Mouse (Mus musculus) myocyte (in vitro differentiated cells): ENCODE data around the gene 1700042G07Rik. TPM values are rescaled to one million over a fixed set of nuclear protein-coding genes. Genes with fewer than 3 reads are reported as not detected.
"Not testable (repeated sequence)": the region's sequence is repeated elsewhere in the genome, so short reads cannot be mapped to it uniquely, and the experiment has no call there.

Source experiments
- H3K27me3 ChIP-seq: one replicate; pipeline ENCODE4 v1.6.1; 2011; ENCODE audit not compliant: control insufficient read depth, insufficient read depth, insufficient read length
- H3K36me3 ChIP-seq: one replicate; pipeline ENCODE4 v1.6.1; 2011; ENCODE audit not compliant: control insufficient read depth, insufficient read depth
- H3K4me2 ChIP-seq: one replicate; pipeline ENCODE4 v1.6.1; 2011; ENCODE audit warnings: low read depth, control low read depth
- H3K4me3 ChIP-seq: one replicate; pipeline ENCODE4 v1.5.1; 2011; ENCODE audit warnings: mild to moderate bottlenecking, control low read depth, moderate library complexity
- H3K79me2 ChIP-seq: one replicate; pipeline ENCODE4 v1.6.1; 2011; ENCODE audit not compliant: control insufficient read depth, insufficient read depth
- H3ac ChIP-seq: one replicate; pipeline ENCODE4 v1.6.1; 2011; ENCODE audit not compliant: control insufficient read depth, insufficient read length
- CEBPB ChIP-seq: IDR thresholded peaks from 2 replicates; pipeline ENCODE4 v1.6.1; 2011; ENCODE audit warnings: mild to moderate bottlenecking, moderate library complexity; ENCODE audit not compliant: poor library complexity, insufficient read depth, severe bottlenecking
- E2F4 ChIP-seq: IDR thresholded peaks from one replicate; pipeline ENCODE4 v1.6.1; 2011; ENCODE audit warnings: mild to moderate bottlenecking, control low read depth, moderate library complexity; ENCODE audit not compliant: insufficient read depth
- MAX ChIP-seq: IDR thresholded peaks from one replicate; pipeline ENCODE4 v1.6.1; 2011; ENCODE audit warnings: low read depth, mild to moderate bottlenecking, control low read depth
- MYOD1 ChIP-seq, 3 experiments: IDR thresholded peaks; one replicate each; pipeline ENCODE4 v1.6.1; 2011; ENCODE audit warnings: control low read depth in 2 of 3, low read depth in 2 of 3, mild to moderate bottlenecking in 2 of 3, moderate library complexity in 1 of 3; ENCODE audit not compliant: insufficient read length in 2 of 3, control insufficient read depth in 1 of 3
- MYOG ChIP-seq, 3 experiments: IDR thresholded peaks; one replicate each; pipeline ENCODE4 v1.6.1; 2011; ENCODE audit warnings: control low read depth in 2 of 3, low read depth in 2 of 3, mild to moderate bottlenecking in 2 of 3; ENCODE audit not compliant: insufficient read length in 2 of 3, control insufficient read depth in 1 of 3, insufficient read depth in 1 of 3
- POLR2A ChIP-seq: IDR thresholded peaks from one replicate; pipeline ENCODE4 v1.6.1; 2011; ENCODE audit warnings: low read depth, mild to moderate bottlenecking, control low read depth, moderate library complexity; ENCODE audit not compliant: insufficient read length
- POLR2AphosphoS2 ChIP-seq: IDR thresholded peaks from one replicate; pipeline ENCODE4 v1.6.1; 2011; ENCODE audit warnings: low read depth, control low read depth; ENCODE audit not compliant: insufficient read length
- REST ChIP-seq: IDR thresholded peaks from one replicate; pipeline ENCODE4 v1.6.1; 2011; ENCODE audit warnings: mild to moderate bottlenecking, control low read depth, moderate library complexity; ENCODE audit not compliant: insufficient read depth, insufficient read length
- SRF ChIP-seq: IDR thresholded peaks from one replicate; pipeline ENCODE4 v1.6.1; 2011; ENCODE audit warnings: low read depth; ENCODE audit not compliant: control insufficient read depth, insufficient read length
- TCF12 ChIP-seq: IDR thresholded peaks from one replicate; pipeline ENCODE4 v1.6.1; 2011; ENCODE audit warnings: mild to moderate bottlenecking, control low read depth; ENCODE audit not compliant: poor library complexity, insufficient read depth, severe bottlenecking
- TCF3 ChIP-seq: IDR thresholded peaks from one replicate; pipeline ENCODE4 v1.6.1; 2011; ENCODE audit warnings: low read depth, control low read depth; ENCODE audit not compliant: insufficient read length
- USF1 ChIP-seq: IDR thresholded peaks from one replicate; pipeline ENCODE4 v1.6.1; 2011; ENCODE audit warnings: low read depth, mild to moderate bottlenecking, control low read depth, moderate library complexity
- polyA plus RNA-seq: library from polyadenylated mRNA; unstranded; fragments of >200 nt; fragmentation: generic; extraction: Trizol; gene quantifications from one replicate; pipeline ENCODE4 v1.2.1, GENCODE M21; 2012; ENCODE audit warnings: missing spikeins

Gene 1700042G07Rik
- polyA plus RNA-seq, 1 experiment, result not detected

DNA sequence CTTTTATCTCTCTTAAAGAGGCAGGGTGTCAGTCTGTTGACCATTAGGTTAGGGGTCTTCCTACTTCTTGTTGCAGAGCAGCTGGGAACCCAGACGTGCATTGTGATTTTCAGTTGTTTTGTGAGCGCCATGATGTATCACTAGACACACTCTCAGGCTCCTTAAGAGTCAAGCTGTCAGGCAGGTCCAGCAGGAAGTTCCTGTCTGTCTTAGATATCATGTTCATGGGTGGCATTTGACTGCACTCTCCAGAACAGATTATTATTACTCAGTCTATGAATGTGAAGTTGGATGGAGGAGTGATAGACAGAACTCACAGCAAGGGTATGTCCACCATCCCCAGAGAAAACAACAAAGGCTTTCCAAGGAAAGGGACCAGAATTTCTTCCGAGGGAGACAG lies 31.2 kb downstream of the 1700042G07Rik start:
- Histone ChIP-seq H3K79me2 (no peaks in the 10 kb centered on the region), H3K36me3 (no peaks in the 10 kb centered on the region), H3K4me2 (no peak overlapping the region), H3K27me3 (no peaks in the 10 kb centered on the region), H3ac (no peak overlapping the region), H3K4me3 (no peak overlapping the region)
- TF ChIP-seq MYOD1 (IDR thresholded peaks at IDR 0.05; ENCODE audit: control insufficient read depth in 1 of 3, insufficient read length in 2 of 3, low read depth in 2 of 3) (no peak), TCF3 (no peak), POLR2AphosphoS2 (no peak), USF1 (no peak), CEBPB (no peak), REST (no peak), MYOG (IDR thresholded peaks at IDR 0.05; ENCODE audit: control insufficient read depth in 1 of 3, insufficient read depth in 1 of 3, insufficient read length in 2 of 3, low read depth in 2 of 3) (no peak), TCF12 (no peak), MAX (no peak), POLR2A (no peak), SRF (no peak), E2F4 (no peak)

DNA sequence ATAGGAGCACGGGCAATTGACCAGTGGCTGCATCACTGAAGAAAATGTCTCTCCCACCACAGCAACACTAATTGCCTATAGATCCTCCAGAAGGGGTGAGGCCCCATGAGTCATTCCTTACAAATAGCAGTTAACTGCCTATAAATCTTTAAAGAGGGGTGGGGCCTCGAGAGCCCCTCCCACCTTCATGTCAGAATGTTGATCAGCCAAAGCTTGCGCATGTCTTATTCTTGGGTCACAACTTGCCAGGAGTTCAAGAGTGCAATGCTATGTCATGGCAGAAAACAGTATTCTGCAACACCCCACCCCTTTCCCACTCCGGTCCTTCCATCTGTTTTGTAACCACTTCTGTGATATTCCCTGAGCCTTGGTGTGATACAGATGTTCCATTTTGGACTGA lies 33.4 kb downstream of the 1700042G07Rik start:
- Histone ChIP-seq H3K79me2 (no peaks in the 10 kb centered on the region), H3K4me3 (no peak overlapping the region), H3K27me3 (no peaks in the 10 kb centered on the region), H3K4me2 (peak overlapping the region; percentile 10), H3ac (no peak overlapping the region), H3K36me3 (no peaks in the 10 kb centered on the region)
- TF ChIP-seq TCF12, result no peak

DNA sequence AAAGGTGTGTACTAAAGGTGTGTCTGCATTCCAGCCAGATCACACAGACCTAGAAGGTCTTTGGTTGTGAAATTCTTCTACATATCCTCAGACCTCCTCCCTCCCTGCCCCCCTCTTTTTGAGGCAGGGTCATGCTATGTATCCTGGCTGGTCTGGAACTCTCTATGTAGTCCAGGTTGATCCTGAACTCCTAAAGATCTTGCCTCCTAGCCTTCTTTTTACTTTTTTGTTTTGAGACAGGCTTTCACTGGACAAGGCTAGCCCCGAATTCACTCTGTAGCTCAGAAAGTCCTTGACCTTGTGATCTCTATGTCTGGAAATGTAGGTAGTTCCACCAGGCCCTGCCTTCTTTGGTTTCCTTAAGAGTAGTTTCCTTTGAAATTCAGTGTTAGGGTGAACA lies 35.7 kb downstream of the 1700042G07Rik start:
- H3K79me2 ChIP-seq, result no peaks in the 10 kb centered on the region
- H3K4me2 ChIP-seq, result no peak overlapping the region
- no peak overlapping the region for H3K4me3 ChIP-seq
- H3ac ChIP-seq, result no peak overlapping the region
- H3K27me3 ChIP-seq, result no peaks in the 10 kb centered on the region
- no peaks in the 10 kb centered on the region for H3K36me3 ChIP-seq
- TF ChIP-seq TCF12 (no peak), USF1 (no peak), POLR2A (no peak), POLR2AphosphoS2 (no peak), SRF (no peak), E2F4 (no peak)

DNA sequence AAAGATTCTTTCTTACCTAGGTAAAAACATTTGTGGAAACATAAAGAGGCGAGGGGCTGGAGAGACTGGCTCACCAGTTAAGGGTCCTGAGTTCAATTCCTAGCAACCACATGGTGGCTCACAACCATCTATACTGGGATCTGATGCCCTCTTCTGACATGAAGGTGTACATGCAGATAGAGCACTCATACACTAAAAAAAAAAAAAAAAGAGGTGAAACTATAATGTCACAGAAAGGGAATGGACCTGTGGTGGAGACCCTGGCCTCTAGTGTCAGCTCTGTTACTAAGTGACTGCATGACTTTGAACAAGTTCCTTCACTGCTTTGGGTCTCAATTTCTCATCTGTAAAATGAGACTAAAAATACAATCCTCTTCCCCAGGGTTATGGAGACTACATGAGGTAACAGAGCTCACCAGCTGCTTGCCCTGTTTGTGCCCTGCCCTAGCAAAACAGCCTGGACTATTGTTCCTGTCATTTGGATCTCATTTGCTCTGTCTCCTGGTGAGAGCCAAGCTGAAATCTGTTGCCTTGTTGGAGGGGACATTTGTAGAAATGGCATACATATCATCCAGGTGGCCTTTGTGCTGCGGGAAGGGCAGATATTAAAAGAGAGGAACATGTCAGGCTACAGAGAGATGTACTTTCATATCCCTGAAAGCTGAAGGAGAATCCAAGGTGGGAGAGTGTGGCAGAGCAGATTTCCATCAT lies 42.9 kb downstream of the 1700042G07Rik start:
- no peaks in the 10 kb centered on the region for H3K79me2 ChIP-seq
- H3K4me2 ChIP-seq, result no peak overlapping the region
- no peaks in the 10 kb centered on the region for H3K36me3 ChIP-seq
- H3K4me3 ChIP-seq, result no peak overlapping the region
- no peaks in the 10 kb centered on the region for H3K27me3 ChIP-seq
- peak in 1 of 3 experiments; percentile 4 for TF ChIP-seq MYOG (IDR thresholded peaks at IDR 0.05; ENCODE audit: control insufficient read depth in 1 of 3, insufficient read depth in 1 of 3, insufficient read length in 2 of 3, low read depth in 2 of 3)
- TF ChIP-seq CEBPB, result no peak
- TF ChIP-seq POLR2A, result no peak
- TF ChIP-seq MYOD1 (IDR thresholded peaks at IDR 0.05; ENCODE audit: control insufficient read depth in 1 of 3, insufficient read length in 2 of 3, low read depth in 2 of 3), result peak in 1 of 3 experiments; percentile 5
- no peak overlapping the region for H3ac ChIP-seq

DNA sequence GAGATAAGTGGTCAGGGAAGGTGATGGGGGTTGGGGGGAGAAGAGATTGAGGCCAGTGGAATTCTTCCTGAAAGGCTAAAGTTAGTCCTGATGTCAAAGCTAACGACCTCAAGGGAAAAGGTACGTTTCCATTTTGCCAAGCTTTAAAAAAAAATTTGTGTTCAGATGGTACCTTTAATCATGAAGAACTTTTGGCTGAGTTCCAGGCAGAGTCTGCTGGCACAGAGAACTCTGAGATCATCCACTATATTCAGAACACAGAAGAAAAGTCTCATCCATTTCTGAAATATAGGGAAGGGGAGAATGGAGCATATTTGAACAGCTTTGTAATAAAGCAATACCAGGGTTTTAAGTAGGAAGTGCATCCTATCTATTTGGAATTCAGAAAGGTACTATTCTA lies 43.9 kb downstream of the 1700042G07Rik start:
- TF ChIP-seq MAX, result no peak
- TF ChIP-seq POLR2A, result no peak
- no peak for TF ChIP-seq USF1
- TF ChIP-seq SRF, result no peak
- TF ChIP-seq TCF3, result no peak
- TF ChIP-seq MYOG (IDR thresholded peaks at IDR 0.05; ENCODE audit: control insufficient read depth in 1 of 3, insufficient read depth in 1 of 3, insufficient read length in 2 of 3, low read depth in 2 of 3), result no peak
- no peak for TF ChIP-seq MYOD1 (IDR thresholded peaks at IDR 0.05; ENCODE audit: control insufficient read depth in 1 of 3, insufficient read length in 2 of 3, low read depth in 2 of 3)
- TF ChIP-seq E2F4, result no peak
- TF ChIP-seq TCF12, result no peak
- no peak for TF ChIP-seq REST
- H3K4me3 ChIP-seq, result no peak overlapping the region

DNA sequence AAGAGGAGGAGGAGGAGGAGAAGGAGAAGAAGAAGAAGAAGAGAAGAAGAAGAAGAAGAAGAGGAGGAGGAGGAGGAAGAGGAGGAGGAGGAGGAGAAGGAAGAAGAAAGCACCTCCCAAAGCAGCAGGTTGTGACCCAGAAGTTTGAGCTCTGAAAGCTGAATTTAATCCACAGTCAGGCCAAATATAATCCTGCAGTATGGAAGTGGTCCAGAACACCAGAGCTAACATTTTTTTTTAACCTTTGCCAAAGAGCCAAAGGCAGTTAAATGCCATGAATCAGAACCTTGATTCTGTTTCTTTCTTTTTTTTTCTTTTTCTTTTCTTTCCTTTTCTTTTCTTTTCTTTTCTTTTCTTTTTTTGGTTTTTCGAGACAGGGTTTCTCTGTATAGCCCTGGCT lies 44.5 kb downstream of the 1700042G07Rik start:
- not testable (repeated sequence) for H3K79me2 ChIP-seq, H3ac ChIP-seq, H3K36me3 ChIP-seq, H3K4me2 ChIP-seq, H3K27me3 ChIP-seq, H3K4me3 ChIP-seq

More for the DNA sequence above, 43.9 kb downstream of the 1700042G07Rik start:
- Histone ChIP-seq H3K4me2 (peak overlapping the region; percentile 4), H3K79me2 (no peaks in the 10 kb centered on the region), H3K27me3 (no peaks in the 10 kb centered on the region), H3ac (no peak overlapping the region), H3K36me3 (no peaks in the 10 kb centered on the region)
